Mouse (Mus musculus): ENCODE data around the gene Agbl5. TPM values are rescaled to one million over a fixed set of nuclear protein-coding genes. Genes with fewer than 3 reads are reported as not detected.

Gene Agbl5
- polyA plus RNA-seq, 1 experiment from 2014 or later = 28.8 TPM

DNA sequence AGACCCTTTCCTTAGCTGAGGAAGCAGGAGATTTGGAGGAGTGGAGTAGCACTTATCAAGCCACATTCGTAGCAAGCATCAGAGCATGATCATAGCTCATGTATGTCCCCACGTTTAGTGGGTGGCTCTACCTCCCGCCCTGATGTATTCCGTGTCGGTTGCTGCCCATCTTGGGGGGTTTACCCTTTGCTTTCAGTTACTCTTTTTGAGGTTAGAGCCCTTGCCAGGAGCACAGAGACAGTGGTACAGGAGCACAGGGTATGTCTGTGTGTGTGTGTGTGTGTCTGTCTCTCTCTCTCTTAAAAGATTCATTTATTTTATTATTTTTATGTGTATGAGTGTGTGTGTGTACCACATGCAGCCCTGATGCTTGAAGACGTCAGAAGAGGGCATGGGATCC is 34.6 kb downstream of the Agbl5 start:
- WGBS = 91% methylated on average over 6 of the region's 6 CpGs
- Histone ChIP-seq H3K27ac (no peak overlapping the region), H3K36me3 (replicated peaks) (no peaks in the 10 kb centered on the region), H3K4me3 (replicated peaks) (no peak overlapping the region), H3K9me3 (no peaks in the 10 kb centered on the region), H3K9ac (no peak overlapping the region), H3K4me1 (peaks cover 25% of the 10 kb centered on the region), H3K4me2 (no peak overlapping the region), H3K27me3 (no peaks in the 10 kb centered on the region)
- ATAC-seq (ENCODE audit: low FRiP score) = no peak

DNA sequence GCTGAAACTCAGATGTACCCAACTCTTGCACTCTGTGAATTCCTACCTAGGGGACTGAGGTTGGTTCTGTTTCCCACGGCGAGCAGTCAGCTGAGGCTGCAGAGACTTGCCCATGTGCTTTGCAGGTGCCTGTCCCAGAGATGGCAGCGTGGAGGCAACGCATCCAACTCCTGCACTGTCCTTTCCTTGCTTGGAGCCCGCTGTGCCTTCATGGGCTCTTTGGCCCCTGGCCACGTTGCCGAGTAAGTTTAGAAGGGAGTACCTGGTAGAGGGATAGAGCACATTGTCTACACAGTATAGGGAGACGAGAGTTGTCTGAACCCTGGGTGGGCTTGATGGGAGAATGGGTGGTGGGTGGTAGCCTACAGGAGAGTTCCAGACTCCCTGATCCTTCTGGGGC is 36.1 kb downstream of the Agbl5 start:
- no peak overlapping the region for H3K4me3 ChIP-seq (replicated peaks)
- H3K9ac ChIP-seq = no peak overlapping the region
- 78% methylated on average over 8 of the region's 8 CpGs for WGBS
- H3K4me1 ChIP-seq = peaks cover 25% of the 10 kb centered on the region
- H3K27me3 ChIP-seq = 0 out of 2 replicates have a peak, but pooled peaks cover 5% of the 10 kb centered on the region
- H3K36me3 ChIP-seq (replicated peaks) = no peaks in the 10 kb centered on the region
- no peak overlapping the region for H3K27ac ChIP-seq
- H3K4me2 ChIP-seq = no peak overlapping the region
- no peak for ATAC-seq (ENCODE audit: low FRiP score)
- H3K9me3 ChIP-seq = no peaks in the 10 kb centered on the region

DNA sequence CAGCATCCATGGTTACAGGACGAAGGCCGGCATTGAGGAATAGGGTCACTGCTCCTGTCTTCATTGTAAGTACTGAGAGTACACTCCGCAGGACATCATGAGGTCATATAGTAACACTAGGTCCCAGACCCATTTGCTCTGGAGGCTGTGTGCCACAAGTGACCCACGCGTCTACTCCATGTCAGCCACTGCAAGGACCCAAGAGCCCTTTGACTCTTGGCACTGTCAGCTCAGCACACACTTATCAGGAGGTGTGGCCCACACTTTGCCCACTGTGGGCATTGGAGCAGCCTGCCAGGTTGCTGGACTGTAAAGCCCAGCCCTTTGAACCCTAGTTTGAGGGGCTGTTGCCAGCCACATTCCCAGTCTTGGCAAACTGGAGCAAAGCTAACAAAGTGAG is 36.7 kb downstream of the Agbl5 start:
- H3K4me3 ChIP-seq (replicated peaks) = no peak overlapping the region
- no peak overlapping the region for H3K27ac ChIP-seq
- no peak overlapping the region for H3K4me2 ChIP-seq
- no peaks in the 10 kb centered on the region for H3K36me3 ChIP-seq (replicated peaks)
- ATAC-seq (ENCODE audit: low FRiP score) = no peak
- no peak overlapping the region for H3K9ac ChIP-seq
- WGBS = 91% methylated on average over 5 of the region's 5 CpGs
- peaks cover 21% of the 10 kb centered on the region for H3K4me1 ChIP-seq
- H3K9me3 ChIP-seq = no peaks in the 10 kb centered on the region
- 0 out of 2 replicates have a peak, but pooled peaks cover 6% of the 10 kb centered on the region for H3K27me3 ChIP-seq

DNA sequence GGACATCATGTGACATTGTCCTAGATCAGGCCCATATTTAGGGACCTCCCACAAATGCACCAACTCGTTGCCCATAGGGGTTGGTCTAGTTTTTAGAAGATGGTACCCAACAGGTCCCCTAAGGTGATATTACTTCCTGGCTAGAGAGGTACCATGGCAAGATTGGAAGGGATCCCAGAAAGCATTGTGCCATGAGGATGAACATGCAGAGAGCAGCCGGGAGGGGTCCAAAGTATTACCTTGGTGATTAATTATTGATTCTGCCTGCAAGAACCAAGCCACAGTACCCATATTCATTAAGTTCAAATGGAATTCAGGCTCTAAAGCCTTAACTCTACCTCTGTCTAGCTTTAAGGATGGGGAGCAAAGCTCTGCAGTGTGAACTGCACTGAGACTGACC is 37.6 kb downstream of the Agbl5 start:
- no peak for ATAC-seq (ENCODE audit: low FRiP score)
- H3K4me1 ChIP-seq = peaks cover 13% of the 10 kb centered on the region
- no peak overlapping the region for H3K9ac ChIP-seq
- H3K27me3 ChIP-seq = 0 out of 2 replicates have a peak, but pooled peaks cover 6% of the 10 kb centered on the region
- no peak overlapping the region for H3K4me2 ChIP-seq
- no peak overlapping the region for H3K27ac ChIP-seq
- H3K36me3 ChIP-seq (replicated peaks) = no peaks in the 10 kb centered on the region
- 85% methylated on average over 2 of the region's 2 CpGs for WGBS
- H3K9me3 ChIP-seq = no peaks in the 10 kb centered on the region
- H3K4me3 ChIP-seq (replicated peaks) = no peak overlapping the region

DNA sequence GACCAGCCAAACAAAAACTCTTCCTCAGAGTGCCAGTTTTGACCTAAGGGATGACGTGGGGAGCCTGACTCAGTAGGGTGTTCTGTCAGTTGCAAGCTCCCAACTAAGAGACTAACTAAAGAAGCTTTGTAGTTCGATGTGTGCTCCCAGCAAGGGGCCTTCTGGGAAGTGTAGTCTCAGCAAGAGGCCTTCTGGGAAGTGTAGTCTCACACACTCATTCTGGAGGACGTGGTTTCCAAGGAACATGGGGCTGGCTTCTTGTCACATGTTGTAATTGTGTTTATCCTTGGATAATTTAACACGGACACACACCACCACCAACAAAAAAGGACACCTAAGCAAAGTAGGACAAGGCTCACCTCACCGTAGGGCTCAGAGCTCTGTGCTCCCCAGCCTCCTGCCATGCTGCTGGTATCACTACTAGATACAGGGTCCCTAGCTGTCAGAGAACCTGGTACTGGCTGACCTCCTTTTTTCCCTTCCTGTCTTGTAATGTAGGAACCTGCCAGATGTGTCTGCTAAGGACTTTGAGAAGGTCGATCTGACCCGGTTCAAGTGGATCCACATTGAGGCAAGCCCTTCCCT is 39.5 kb downstream of the Agbl5 start:
- WGBS = 42% methylated on average over 7 of the region's 7 CpGs
- Histone ChIP-seq H3K4me1 (no peaks in the 10 kb centered on the region), H3K4me3 (replicated peaks) (no peak overlapping the region)

DNA sequence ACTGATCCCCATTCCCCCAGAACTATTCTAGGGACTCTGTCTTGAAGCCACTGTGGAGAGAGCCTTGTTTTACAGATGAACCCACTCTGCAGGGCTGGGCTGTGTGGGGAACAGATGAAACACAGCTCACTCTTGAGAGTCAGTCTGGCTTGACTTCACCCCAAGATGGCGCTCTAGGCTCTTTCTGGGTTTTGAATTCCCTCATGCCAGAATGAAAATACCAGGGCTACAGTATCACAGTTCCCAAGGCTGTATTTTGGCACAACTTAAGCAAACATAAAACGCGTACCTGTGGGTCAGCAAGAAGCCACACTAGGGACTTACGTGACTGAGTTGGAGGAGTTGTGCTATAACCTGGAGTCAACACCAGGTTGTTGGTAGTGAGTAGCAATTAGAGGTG is 41.6 kb downstream of the Agbl5 start:
- ATAC-seq (ENCODE audit: low FRiP score) = no peak
- Histone ChIP-seq H3K4me2 (no peak overlapping the region), H3K27me3 (0 out of 2 replicates have a peak, but pooled peaks cover 6% of the 10 kb centered on the region), H3K9ac (no peak overlapping the region), H3K27ac (no peak overlapping the region), H3K36me3 (replicated peaks) (no peaks in the 10 kb centered on the region), H3K4me1 (no peaks in the 10 kb centered on the region), H3K4me3 (replicated peaks) (no peak overlapping the region), H3K9me3 (no peaks in the 10 kb centered on the region)
- 52% methylated on average over 4 of the region's 4 CpGs for WGBS

More for the DNA sequence above, 39.5 kb downstream of the Agbl5 start:
- peak overlapping the region; percentile 25 for H3K4me2 ChIP-seq
- no peaks in the 10 kb centered on the region for H3K36me3 ChIP-seq (replicated peaks)
- H3K9ac ChIP-seq = no peak overlapping the region
- ATAC-seq (ENCODE audit: low FRiP score) = peak; percentile 60; the same call in 1 of the 2 replicates
- no peaks in the 10 kb centered on the region for H3K9me3 ChIP-seq
- H3K27ac ChIP-seq = no peak overlapping the region
- H3K27me3 ChIP-seq = 0 out of 2 replicates have a peak, but pooled peaks cover 6% of the 10 kb centered on the region

DNA sequence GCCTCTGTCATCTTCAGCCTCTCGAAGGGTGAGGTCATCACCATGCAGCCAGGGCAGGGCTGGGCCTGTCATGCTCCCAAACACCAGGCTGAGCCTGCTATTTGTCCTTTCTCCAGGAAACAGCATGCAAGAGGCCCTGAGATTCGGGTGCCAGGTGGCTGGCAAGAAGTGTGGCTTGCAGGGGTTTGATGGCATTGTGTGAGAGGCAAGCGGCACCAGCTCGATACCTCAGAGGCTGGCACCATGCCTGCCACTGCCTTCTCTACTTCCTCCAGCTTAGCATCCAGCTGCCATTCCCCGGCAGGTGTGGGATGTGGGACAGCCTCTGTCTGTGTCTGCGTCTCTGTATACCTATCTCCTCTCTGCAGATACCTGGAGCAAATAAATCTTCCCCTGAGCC is 42.4 kb downstream of the Agbl5 start:
- no peak for ATAC-seq (ENCODE audit: low FRiP score)
- no peaks in the 10 kb centered on the region for H3K36me3 ChIP-seq (replicated peaks)
- H3K27ac ChIP-seq = no peak overlapping the region
- 0 out of 2 replicates have a peak, but pooled peaks cover 6% of the 10 kb centered on the region for H3K27me3 ChIP-seq
- H3K4me1 ChIP-seq = no peaks in the 10 kb centered on the region
- H3K9me3 ChIP-seq = no peaks in the 10 kb centered on the region
- WGBS = 82% methylated on average over 6 of the region's 6 CpGs
- no peak overlapping the region for H3K9ac ChIP-seq
- no peak overlapping the region for H3K4me2 ChIP-seq
- H3K4me3 ChIP-seq (replicated peaks) = no peak overlapping the region

DNA sequence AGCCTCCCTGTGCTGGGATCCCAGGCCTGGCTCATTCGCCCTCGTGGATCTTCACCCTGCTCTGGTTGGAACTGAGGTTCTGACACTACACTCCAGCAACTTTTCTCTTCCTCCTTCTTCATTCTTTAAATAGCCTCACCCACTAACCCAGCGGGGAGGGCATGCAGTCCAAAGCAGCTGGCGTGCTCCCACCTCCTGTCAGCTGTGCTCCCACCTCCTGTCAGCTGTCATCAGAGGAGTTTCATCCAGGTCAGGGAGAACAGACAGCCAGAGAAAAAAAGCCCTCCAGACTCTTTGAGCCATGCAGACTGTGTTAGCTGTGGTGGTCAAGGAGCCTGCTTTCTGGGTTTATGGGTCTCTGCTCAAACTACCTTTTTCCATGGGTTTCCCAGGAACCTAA is 42.9 kb downstream of the Agbl5 start:
- no peak overlapping the region for H3K27ac ChIP-seq
- no peaks in the 10 kb centered on the region for H3K4me1 ChIP-seq
- H3K9ac ChIP-seq = no peak overlapping the region
- no peaks in the 10 kb centered on the region for H3K36me3 ChIP-seq (replicated peaks)
- 0 out of 2 replicates have a peak, but pooled peaks cover 6% of the 10 kb centered on the region for H3K27me3 ChIP-seq
- H3K4me2 ChIP-seq = no peak overlapping the region
- WGBS = 88% methylated on average over 4 of the region's 4 CpGs
- ATAC-seq (ENCODE audit: low FRiP score) = no peak
- H3K4me3 ChIP-seq (replicated peaks) = no peak overlapping the region
- no peaks in the 10 kb centered on the region for H3K9me3 ChIP-seq

DNA sequence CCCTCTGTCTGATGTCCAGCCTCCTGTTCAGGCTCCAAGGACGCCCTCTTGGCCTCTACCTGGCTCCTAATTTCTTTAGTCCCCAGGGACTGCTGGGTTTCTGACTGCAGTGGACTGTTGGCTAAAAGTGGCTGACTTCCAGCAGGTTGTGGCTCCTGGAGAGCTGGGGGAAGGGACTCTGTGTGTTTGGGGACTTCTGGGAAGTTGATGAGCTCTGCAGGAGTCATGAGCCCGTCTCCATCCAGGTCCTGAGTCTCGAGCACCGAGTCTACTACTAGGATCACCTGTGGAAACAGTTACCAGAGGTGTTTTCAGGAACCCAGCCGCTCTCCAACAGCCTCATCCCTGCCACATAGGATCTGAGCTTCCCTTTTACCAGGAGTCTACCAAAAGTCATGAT is 45.2 kb downstream of the Agbl5 start:
- 74% methylated on average over 5 of the region's 5 CpGs for WGBS
- no peak for ATAC-seq (ENCODE audit: low FRiP score)
- Histone ChIP-seq H3K36me3 (replicated peaks) (no peaks in the 10 kb centered on the region), H3K9ac (no peak overlapping the region), H3K27me3 (0 out of 2 replicates have a peak, but pooled peaks cover 6% of the 10 kb centered on the region), H3K9me3 (no peaks in the 10 kb centered on the region), H3K27ac (no peak overlapping the region), H3K4me3 (replicated peaks) (no peak overlapping the region), H3K4me2 (no peak overlapping the region), H3K4me1 (no peaks in the 10 kb centered on the region)

DNA sequence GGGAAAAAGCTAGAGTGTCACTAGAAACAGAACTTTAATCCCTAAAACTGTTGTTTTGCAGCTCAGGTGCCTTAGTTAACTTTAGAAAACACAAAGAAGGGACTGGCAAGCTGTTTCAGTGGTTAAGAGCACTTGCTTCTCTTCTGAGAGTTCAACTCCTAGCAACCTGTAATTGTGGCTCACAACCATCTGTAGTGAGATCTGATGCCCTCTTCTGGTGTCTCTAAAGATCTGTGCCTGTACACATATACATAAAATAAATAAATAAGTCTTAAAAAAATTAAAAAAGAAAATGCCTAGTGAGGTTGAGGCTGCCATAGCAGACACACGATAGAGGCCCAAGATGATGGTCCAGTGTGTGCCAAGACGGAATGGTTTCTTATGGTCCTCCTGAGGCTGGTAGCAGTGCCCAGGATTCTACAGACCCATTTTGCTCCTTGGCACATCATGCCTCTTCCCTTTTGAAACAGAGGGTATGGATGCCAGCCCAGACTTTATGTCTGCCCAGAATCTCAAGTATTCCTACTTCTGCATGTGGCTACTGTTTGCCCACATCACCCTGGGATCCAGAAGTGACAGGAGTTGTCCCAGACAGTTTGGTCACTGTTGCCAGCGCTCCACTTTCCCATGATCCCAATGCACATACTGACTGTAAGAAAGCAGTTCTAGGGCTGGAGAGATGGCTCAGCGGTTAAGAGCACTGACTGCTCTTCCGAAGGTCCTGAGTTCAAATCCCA is 46.4 kb downstream of the Agbl5 start:
- Histone ChIP-seq H3K4me1 (no peaks in the 10 kb centered on the region), H3K36me3 (replicated peaks) (no peaks in the 10 kb centered on the region)
- 93% methylated on average over 5 of the region's 5 CpGs for WGBS

DNA sequence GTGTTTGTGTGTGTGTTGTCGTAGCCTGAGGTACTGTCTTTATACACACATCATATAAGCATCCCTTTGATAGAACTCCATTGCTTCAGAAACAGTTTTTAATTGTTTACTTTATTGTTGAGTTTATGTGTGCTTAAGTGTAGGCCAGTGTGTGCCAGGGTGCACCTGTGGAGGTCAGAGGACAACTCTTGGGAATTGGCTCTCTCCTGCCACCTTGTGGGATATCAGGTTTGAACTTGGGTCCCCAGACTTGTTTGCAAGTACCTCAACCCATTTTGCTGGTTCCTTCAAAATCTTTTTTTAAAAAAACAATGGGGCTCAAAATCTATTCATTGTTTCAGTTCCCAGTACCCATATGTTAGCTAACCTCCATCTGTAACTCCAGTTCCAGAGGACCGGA is 54.5 kb downstream of the Agbl5 start:
- peaks cover 20% of the 10 kb centered on the region; the same call in 1 of the 2 replicates for H3K27me3 ChIP-seq
- no peak overlapping the region for H3K9ac ChIP-seq
- no peak overlapping the region for H3K4me3 ChIP-seq (replicated peaks)
- no peak overlapping the region for H3K4me2 ChIP-seq
- H3K36me3 ChIP-seq (replicated peaks) = no peaks in the 10 kb centered on the region
- no peaks in the 10 kb centered on the region for H3K9me3 ChIP-seq
- WGBS = 82% methylated on average over 2 of the region's 2 CpGs
- H3K27ac ChIP-seq = no peak overlapping the region
- peaks cover 9% of the 10 kb centered on the region for H3K4me1 ChIP-seq
- no peak for ATAC-seq (ENCODE audit: low FRiP score)

More for the DNA sequence above, 46.4 kb downstream of the Agbl5 start:
- Histone ChIP-seq H3K4me2 (no peak overlapping the region), H3K27ac (no peak overlapping the region), H3K4me3 (replicated peaks) (no peak overlapping the region), H3K9ac (no peak overlapping the region), H3K27me3 (no peaks in the 10 kb centered on the region), H3K9me3 (no peaks in the 10 kb centered on the region)
- ATAC-seq (ENCODE audit: low FRiP score) = no peak

DNA sequence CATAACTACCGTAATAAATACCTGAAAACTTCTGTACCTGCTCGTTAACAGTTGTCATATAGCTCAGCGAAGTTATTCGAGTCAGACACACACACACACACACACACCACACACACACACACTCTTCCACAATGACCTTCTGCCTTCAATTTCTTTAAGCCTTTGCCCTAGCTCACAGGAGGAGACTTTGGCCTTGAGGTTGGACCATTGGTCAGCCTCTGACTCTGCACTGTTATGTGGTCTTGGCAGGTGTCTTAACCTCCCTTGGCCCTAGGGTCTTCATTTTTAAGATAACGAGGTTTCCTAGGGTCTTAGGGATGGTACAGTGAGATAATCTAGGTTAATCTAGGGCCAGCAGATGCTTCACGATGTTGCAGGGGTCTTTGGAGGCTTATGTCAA is 55.9 kb downstream of the Agbl5 start:
- Histone ChIP-seq H3K36me3 (replicated peaks) (no peaks in the 10 kb centered on the region), H3K4me1 (peaks cover 14% of the 10 kb centered on the region), H3K27ac (no peak overlapping the region), H3K4me2 (no peak overlapping the region), H3K4me3 (replicated peaks) (no peak overlapping the region), H3K27me3 (peaks cover 20% of the 10 kb centered on the region; the same call in 1 of the 2 replicates), H3K9ac (no peak overlapping the region), H3K9me3 (no peaks in the 10 kb centered on the region)
- 91% methylated on average over 6 of the region's 6 CpGs for WGBS
- no peak for ATAC-seq (ENCODE audit: low FRiP score)

Measured in forebrain, embryonic 12.5 days (tissue).